Mouse (Mus musculus): ENCODE measurements around the gene Snd1.

Gene Snd1

GRCm38 (mm10) chr6:28955581-28955980, 480.6 kb downstream of the Snd1 start:
- no peak for TF ChIP-seq GATA4 (IDR thresholded peaks at IDR 0.05; ENCODE audit: insufficient replicate concordance, low read length)

- no peak for TF ChIP-seq GATA4 (IDR thresholded peaks at IDR 0.05; ENCODE audit: insufficient replicate concordance, low read length)
These were observed 482.5 kb downstream of the Snd1 start for GRCm38 (mm10) chr6:28957486-28957885.

- no peak for TF ChIP-seq GATA4 (IDR thresholded peaks at IDR 0.05; ENCODE audit: insufficient replicate concordance, low read length)
These were observed 488.2 kb downstream of the Snd1 start for GRCm38 (mm10) chr6:28963178-28963577.

- no peak for TF ChIP-seq GATA4 (IDR thresholded peaks at IDR 0.05; ENCODE audit: insufficient replicate concordance, low read length)
These were observed 490.3 kb downstream of the Snd1 start for GRCm38 (mm10) chr6:28965264-28965663.

GRCm38 (mm10) chr6:28969615-28970014, 494.7 kb downstream of the Snd1 start:
- no peak for TF ChIP-seq GATA4 (IDR thresholded peaks at IDR 0.05; ENCODE audit: insufficient replicate concordance, low read length)

GRCm38 (mm10) chr6:28970711-28971110, 495.8 kb downstream of the Snd1 start:
- TF ChIP-seq GATA4 (IDR thresholded peaks at IDR 0.05; ENCODE audit: insufficient replicate concordance, low read length): no peak

GRCm38 (mm10) chr6:28974498-28974897, 499.6 kb downstream of the Snd1 start:
- no peak for TF ChIP-seq GATA4 (IDR thresholded peaks at IDR 0.05; ENCODE audit: insufficient replicate concordance, low read length)

DNA sequence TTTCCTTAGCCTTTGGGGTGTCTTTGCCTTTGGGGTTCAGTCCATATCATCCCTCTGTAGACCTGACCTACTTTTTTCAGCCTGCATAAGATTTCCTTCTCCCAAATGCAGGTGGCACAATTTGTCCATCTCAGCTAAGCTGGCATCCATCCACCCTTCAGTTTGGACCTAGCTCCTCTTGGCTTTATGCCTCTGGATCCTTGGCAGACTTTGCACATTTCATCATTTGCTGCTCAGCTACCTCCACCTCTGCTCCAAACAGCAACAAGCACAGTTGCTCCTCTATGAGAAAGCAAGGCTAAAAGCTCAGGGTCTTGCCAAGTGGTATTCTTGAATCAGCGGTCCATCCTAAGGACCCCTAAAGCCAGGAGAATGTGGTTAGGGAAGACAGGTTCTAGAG, 500.2 kb downstream of the Snd1 start:
- no peak for TF ChIP-seq GATA4 (IDR thresholded peaks at IDR 0.05; ENCODE audit: insufficient replicate concordance, low read length)

GRCm38 (mm10) chr6:28978031-28978430, 503.1 kb downstream of the Snd1 start:
- TF ChIP-seq GATA4 (IDR thresholded peaks at IDR 0.05; ENCODE audit: insufficient replicate concordance, low read length): no peak

GRCm38 (mm10) chr6:28978881-28979280, 503.9 kb downstream of the Snd1 start:
- no peak for TF ChIP-seq GATA4 (IDR thresholded peaks at IDR 0.05; ENCODE audit: insufficient replicate concordance, low read length)

- no peak for TF ChIP-seq GATA4 (IDR thresholded peaks at IDR 0.05; ENCODE audit: insufficient replicate concordance, low read length)
These were observed 504.6 kb downstream of the Snd1 start for GRCm38 (mm10) chr6:28979586-28979985.

- TF ChIP-seq GATA4 (IDR thresholded peaks at IDR 0.05; ENCODE audit: insufficient replicate concordance, low read length): no peak
These were observed 505.3 kb downstream of the Snd1 start for GRCm38 (mm10) chr6:28980219-28980618.

DNA sequence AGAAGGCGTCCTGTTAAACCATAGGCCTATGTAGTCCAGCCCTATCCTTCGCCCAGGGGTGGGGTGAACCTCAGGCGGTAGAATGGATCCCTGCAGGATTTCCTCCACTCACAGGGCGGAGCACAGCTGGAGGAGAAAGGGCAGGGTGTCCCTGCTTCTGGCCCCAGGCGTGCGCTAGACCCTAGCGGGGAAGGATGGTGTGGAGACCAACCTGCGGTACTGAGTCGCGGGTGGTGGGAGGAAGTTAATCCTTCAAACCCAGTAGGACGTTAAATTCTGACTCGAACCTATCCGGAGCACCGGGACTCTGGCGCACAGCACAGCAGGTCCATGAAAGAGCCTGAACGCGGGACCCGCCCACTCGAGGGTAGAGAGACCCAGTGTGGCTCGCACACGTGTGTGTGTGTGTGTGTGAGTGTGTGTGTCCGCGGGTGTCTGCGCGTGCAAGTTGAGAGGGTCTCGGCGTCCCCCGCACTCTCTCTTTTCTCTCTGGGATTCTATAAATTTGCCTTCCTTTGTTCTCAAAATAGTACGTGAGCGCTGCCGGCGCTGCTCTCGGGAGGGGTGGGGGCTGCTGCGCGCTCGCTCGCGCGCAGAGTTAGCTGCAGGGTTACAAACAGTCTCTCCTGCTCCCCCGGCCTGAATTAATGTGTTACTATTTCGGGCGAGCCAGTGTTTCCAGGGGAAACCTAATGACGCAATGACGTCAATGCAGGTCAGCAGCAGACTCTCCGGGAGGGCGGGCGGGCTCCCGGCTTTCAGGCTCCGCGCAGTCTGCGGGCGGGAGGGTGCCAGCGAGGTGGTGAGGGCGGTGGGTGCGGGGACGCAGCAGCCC, 506.0 kb downstream of the Snd1 start:
- no peak for TF ChIP-seq GATA4 (IDR thresholded peaks at IDR 0.05; ENCODE audit: insufficient replicate concordance, low read length)

DNA sequence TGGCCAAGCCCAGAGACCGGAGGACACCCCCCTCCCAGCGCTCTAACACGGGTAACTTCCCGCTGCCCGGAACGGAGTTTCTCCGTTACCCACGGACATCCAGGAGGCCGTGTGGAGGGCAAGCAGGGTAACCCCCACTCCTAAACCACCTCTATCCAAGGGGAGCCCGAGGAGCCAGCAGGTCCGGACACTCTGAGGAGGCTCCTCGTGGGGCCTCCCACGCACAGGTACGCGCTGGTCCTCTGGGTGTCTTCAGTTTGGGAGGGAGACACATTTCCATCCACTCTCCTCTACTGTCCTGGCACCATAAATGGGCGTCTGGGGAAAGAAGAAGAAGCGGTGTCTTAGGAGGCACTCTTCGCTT, 506.6 kb downstream of the Snd1 start:
- no peak for TF ChIP-seq GATA4 (IDR thresholded peaks at IDR 0.05; ENCODE audit: insufficient replicate concordance, low read length)

GRCm38 (mm10) chr6:28981966-28982701, 507.2 kb downstream of the Snd1 start:
- TF ChIP-seq GATA4 (IDR thresholded peaks at IDR 0.05; ENCODE audit: insufficient replicate concordance, low read length): no peak

- TF ChIP-seq GATA4 (IDR thresholded peaks at IDR 0.05; ENCODE audit: insufficient replicate concordance, low read length): no peak
These were observed 507.9 kb downstream of the Snd1 start for GRCm38 (mm10) chr6:28982817-28983216.

Data from liver, adult (tissue).